Mouse (Mus musculus): ENCODE measurements at regions not wholly inside any gene's neighbourhood (a gene's known extent, or its start where the extent isn't known, plus 50 kb on each side); places are given as distances from the start of the nearest gene placed in this dataset.

- no peaks in the 10 kb centered on the region for H3K27me3 ChIP-seq (replicated peaks)
- H3K9me3 ChIP-seq = no peaks in the 10 kb centered on the region
- H3K27ac ChIP-seq (replicated peaks) = no peak overlapping the region
- no peaks in the 10 kb centered on the region for H3K36me3 ChIP-seq
- 53% methylated on average over 6 of the region's 6 CpGs for WGBS
- ATAC-seq (ENCODE audit: extremely low read depth, insufficient number of reproducible peaks, low FRiP score, low TSS enrichment) = no peak
- H3K9ac ChIP-seq = no peak overlapping the region
- no peak overlapping the region for H3K4me3 ChIP-seq
- 0 out of 2 replicates have a peak, but pooled peaks cover 3% of the 10 kb centered on the region for H3K4me1 ChIP-seq
- H3K4me2 ChIP-seq = no peak overlapping the region
Measured at GRCm38 (mm10) chr16:42808864-42809263, 66.8 kb upstream of the Zbtb20 start.

- Histone ChIP-seq H3K36me3 (no peaks in the 10 kb centered on the region), H3K4me2 (no peak overlapping the region), H3K9me3 (no peaks in the 10 kb centered on the region), H3K4me1 (0 out of 2 replicates have a peak, but pooled peaks cover 3% of the 10 kb centered on the region), H3K27me3 (replicated peaks) (no peaks in the 10 kb centered on the region), H3K4me3 (no peak overlapping the region), H3K27ac (replicated peaks) (no peak overlapping the region), H3K9ac (no peak overlapping the region)
- 87% methylated on average over 2 of the region's 2 CpGs for WGBS
- no peak for ATAC-seq (ENCODE audit: extremely low read depth, insufficient number of reproducible peaks, low FRiP score, low TSS enrichment)
Measured at GRCm38 (mm10) chr16:42807536-42807935, 68.1 kb upstream of the Zbtb20 start.

- ATAC-seq (ENCODE audit: extremely low read depth, insufficient number of reproducible peaks, low FRiP score, low TSS enrichment) = no peak
- H3K27ac ChIP-seq (replicated peaks) = no peak overlapping the region
- no peaks in the 10 kb centered on the region for H3K27me3 ChIP-seq (replicated peaks)
Measured at GRCm38 (mm10) chr16:42803609-42804008, 72.1 kb upstream of the Zbtb20 start.

GRCm38 (mm10) chr16:42792571-42792970 lies 83.1 kb upstream of the Zbtb20 start:
- no peak for ATAC-seq (ENCODE audit: extremely low read depth, insufficient number of reproducible peaks, low FRiP score, low TSS enrichment)
- no peaks in the 10 kb centered on the region for H3K27me3 ChIP-seq (replicated peaks)
- no peak overlapping the region for H3K27ac ChIP-seq (replicated peaks)
- no peak overlapping the region for H3K4me3 ChIP-seq
- no peaks in the 10 kb centered on the region for H3K9me3 ChIP-seq
- no peaks in the 10 kb centered on the region for H3K36me3 ChIP-seq
- no peak overlapping the region for H3K4me2 ChIP-seq
- 84% methylated on average over 2 of the region's 2 CpGs for WGBS
- H3K4me1 ChIP-seq = no peaks in the 10 kb centered on the region
- no peak overlapping the region for H3K9ac ChIP-seq

More at GRCm38 (mm10) chr16:42803609-42804008, 72.1 kb upstream of the Zbtb20 start:
- peaks cover 4% of the 10 kb centered on the region; the same call in 1 of the 2 replicates for H3K4me1 ChIP-seq
- WGBS = 70% methylated on average over 1 of the region's 1 CpGs
- no peak overlapping the region for H3K4me3 ChIP-seq
- no peak overlapping the region for H3K4me2 ChIP-seq
- H3K9me3 ChIP-seq = peaks cover 7% of the 10 kb centered on the region; the same call in 1 of the 2 replicates
- no peak overlapping the region for H3K9ac ChIP-seq
- no peaks in the 10 kb centered on the region for H3K36me3 ChIP-seq

- Histone ChIP-seq H3K36me3 (no peaks in the 10 kb centered on the region), H3K4me3 (no peak overlapping the region), H3K27me3 (replicated peaks) (no peaks in the 10 kb centered on the region), H3K4me1 (peaks cover 24% of the 10 kb centered on the region), H3K27ac (replicated peaks) (no peak overlapping the region), H3K4me2 (no peak overlapping the region), H3K9ac (no peak overlapping the region), H3K9me3 (no peaks in the 10 kb centered on the region)
- ATAC-seq (ENCODE audit: extremely low read depth, insufficient number of reproducible peaks, low FRiP score, low TSS enrichment) = no peak
- 56% methylated on average over 4 of the region's 4 CpGs for WGBS
Measured at GRCm38 (mm10) chr16:42784712-42785111, 91.0 kb upstream of the Zbtb20 start.

GRCm38 (mm10) chr16:42784031-42784430 lies 91.7 kb upstream of the Zbtb20 start:
- ATAC-seq (ENCODE audit: extremely low read depth, insufficient number of reproducible peaks, low FRiP score, low TSS enrichment) = no peak
- no peak overlapping the region for H3K4me3 ChIP-seq
- no peaks in the 10 kb centered on the region for H3K27me3 ChIP-seq (replicated peaks)
- 72% methylated on average over 4 of the region's 4 CpGs for WGBS
- H3K27ac ChIP-seq (replicated peaks) = no peak overlapping the region
- H3K36me3 ChIP-seq = no peaks in the 10 kb centered on the region
- H3K9ac ChIP-seq = no peak overlapping the region
- no peak overlapping the region for H3K4me2 ChIP-seq
- H3K9me3 ChIP-seq = no peaks in the 10 kb centered on the region
- H3K4me1 ChIP-seq = peaks cover 27% of the 10 kb centered on the region

GRCm38 (mm10) chr16:42782091-42782679 lies 93.5 kb upstream of the Zbtb20 start:
- 3% methylated on average over 5 of the region's 5 CpGs for WGBS
- ATAC-seq (ENCODE audit: extremely low read depth, insufficient number of reproducible peaks, low FRiP score, low TSS enrichment) = no peak
- no peaks in the 10 kb centered on the region for H3K27me3 ChIP-seq (replicated peaks)
- H3K4me1 ChIP-seq = peaks cover 27% of the 10 kb centered on the region
- no peaks in the 10 kb centered on the region for H3K36me3 ChIP-seq
- peak overlapping the region; percentile 55 for H3K4me2 ChIP-seq
- peak overlapping the region; percentile 15 for H3K9ac ChIP-seq
- no peaks in the 10 kb centered on the region for H3K9me3 ChIP-seq
- H3K27ac ChIP-seq (replicated peaks) = peak overlapping the region; percentile 87
- no peak overlapping the region for H3K4me3 ChIP-seq

- H3K9ac ChIP-seq = peak overlapping the region; percentile 15; the same call in 1 of the 2 replicates
- no peaks in the 10 kb centered on the region for H3K27me3 ChIP-seq (replicated peaks)
- peak overlapping the region; percentile 55 for H3K4me2 ChIP-seq
- peak overlapping the region; percentile 87 for H3K27ac ChIP-seq (replicated peaks)
- no peak; the same call in 1 of the 2 replicates for ATAC-seq (ENCODE audit: extremely low read depth, insufficient number of reproducible peaks, low FRiP score, low TSS enrichment)
- H3K4me3 ChIP-seq = no peak overlapping the region
- H3K9me3 ChIP-seq = no peaks in the 10 kb centered on the region
- 5% methylated on average over 12 of the region's 12 CpGs for WGBS
- H3K4me1 ChIP-seq = peaks cover 27% of the 10 kb centered on the region
- no peaks in the 10 kb centered on the region for H3K36me3 ChIP-seq
Measured at GRCm38 (mm10) chr16:42781096-42782071, 94.3 kb upstream of the Zbtb20 start.

GRCm38 (mm10) chr16:42779957-42780356 lies 95.7 kb upstream of the Zbtb20 start:
- ATAC-seq (ENCODE audit: extremely low read depth, insufficient number of reproducible peaks, low FRiP score, low TSS enrichment) = no peak
- Histone ChIP-seq H3K27me3 (replicated peaks) (no peaks in the 10 kb centered on the region), H3K4me3 (no peak overlapping the region), H3K4me2 (no peak overlapping the region), H3K4me1 (peaks cover 27% of the 10 kb centered on the region), H3K9ac (no peak overlapping the region), H3K9me3 (no peaks in the 10 kb centered on the region), H3K27ac (replicated peaks) (peak overlapping the region; percentile 87), H3K36me3 (no peaks in the 10 kb centered on the region)
- WGBS = 28% methylated on average over 3 of the region's 3 CpGs

- H3K27me3 ChIP-seq (replicated peaks) = no peaks in the 10 kb centered on the region
- H3K4me2 ChIP-seq = no peak overlapping the region
- WGBS = 57% methylated on average over 2 of the region's 2 CpGs
- no peaks in the 10 kb centered on the region for H3K9me3 ChIP-seq
- ATAC-seq (ENCODE audit: extremely low read depth, insufficient number of reproducible peaks, low FRiP score, low TSS enrichment) = no peak
- H3K36me3 ChIP-seq = no peaks in the 10 kb centered on the region
- no peak overlapping the region for H3K9ac ChIP-seq
- H3K4me1 ChIP-seq = no peaks in the 10 kb centered on the region
- no peak overlapping the region for H3K27ac ChIP-seq (replicated peaks)
- H3K4me3 ChIP-seq = no peak overlapping the region
Measured at GRCm38 (mm10) chr16:42772640-42773039, 103.0 kb upstream of the Zbtb20 start.

- H3K36me3 ChIP-seq = no peaks in the 10 kb centered on the region
- H3K27me3 ChIP-seq (replicated peaks) = no peaks in the 10 kb centered on the region
- no peak overlapping the region for H3K4me3 ChIP-seq
- ATAC-seq (ENCODE audit: extremely low read depth, insufficient number of reproducible peaks, low FRiP score, low TSS enrichment) = no peak
- H3K4me1 ChIP-seq = no peaks in the 10 kb centered on the region
- no peak overlapping the region for H3K4me2 ChIP-seq
- H3K27ac ChIP-seq (replicated peaks) = no peak overlapping the region
- no peaks in the 10 kb centered on the region for H3K9me3 ChIP-seq
- 67% methylated on average over 1 of the region's 1 CpGs for WGBS
- H3K9ac ChIP-seq = no peak overlapping the region
Measured at GRCm38 (mm10) chr16:42770199-42770598, 105.5 kb upstream of the Zbtb20 start.
